In the genomic region with DNA sequence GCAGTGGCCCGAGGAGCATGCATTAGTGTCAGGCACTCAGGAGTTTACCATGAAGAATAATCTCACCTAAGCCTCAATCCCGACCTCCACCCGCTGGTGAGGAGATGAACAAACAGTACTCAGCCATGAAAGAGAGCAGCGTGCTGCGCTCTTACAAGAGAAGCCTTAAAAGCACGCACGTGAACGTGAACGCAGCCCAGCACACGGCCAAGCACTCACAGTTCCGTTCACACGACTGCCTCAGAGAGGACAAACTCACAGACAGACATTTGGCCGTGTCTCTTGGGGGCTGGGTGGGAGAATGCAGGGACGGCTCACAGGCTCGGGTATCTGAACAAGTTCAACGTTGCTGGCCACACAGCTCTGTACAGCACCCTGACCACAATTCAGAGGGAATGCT, we compare ENCODE assay signal across 13 mouse cellular contexts. TPM values are rescaled to one million over a fixed set of nuclear protein-coding genes. Genes with fewer than 3 reads are reported as not detected.
DNase-seq lines count a peak whose midpoint lies in the region; ATAC-seq and TF ChIP-seq lines count a peak whose summit lies in the region.
"Had no signal": no experiment of that assay in that cellular context is flagged by ENCODE, and none has a peak within 500 bp of the region (broad histone marks: within the 10 kb centered on the region; RNA-seq: fewer than 3 reads in every experiment).

No protein-coding gene starts in this region.

- no peak for TF ChIP-seq EP300 in liver, postnatal 0 days (IDR thresholded peaks at IDR 0.05; ENCODE audit: low read depth)

- H3K36me3 ChIP-seq in kidney, embryonic 14.5 days (ENCODE audit: control insufficient read depth, insufficient read depth, low read length), result peaks cover 5% of the 10 kb centered on the region; the same call in 1 of the 2 replicates
- H3K36me3 ChIP-seq in embryonic facial prominence, embryonic 14.5 days (ENCODE audit: control insufficient read depth, insufficient read depth, low read length), result 0 out of 2 replicates have a peak, but pooled peaks cover 9% of the 10 kb centered on the region
- peaks cover 2% of the 10 kb centered on the region; the same call in 1 of the 2 replicates for H3K36me3 ChIP-seq in hindbrain, embryonic 12.5 days
- H3K36me3 ChIP-seq in midbrain, embryonic 14.5 days (ENCODE audit: control insufficient read depth, insufficient read depth, low read length), result no peaks in the 10 kb centered on the region
- H3K36me3 ChIP-seq in liver, postnatal 0 days (replicated peaks; ENCODE audit: insufficient read depth, low read length), result no peaks in the 10 kb centered on the region
- H3K36me3 ChIP-seq: lung, embryonic 15.5 days had no signal

- peaks cover 46% of the 10 kb centered on the region for H3K4me1 ChIP-seq in kidney, embryonic 14.5 days (ENCODE audit: control insufficient read depth, insufficient read depth, low read length)
- peaks cover 43% of the 10 kb centered on the region for H3K4me1 ChIP-seq in embryonic facial prominence, embryonic 14.5 days (ENCODE audit: control insufficient read depth, insufficient read depth, low read length)
- H3K4me1 ChIP-seq in hindbrain, embryonic 12.5 days, result peaks cover 63% of the 10 kb centered on the region
- peaks cover 73% of the 10 kb centered on the region for H3K4me1 ChIP-seq in midbrain, embryonic 14.5 days (ENCODE audit: control insufficient read depth, insufficient read depth, low read length)
- peaks cover 29% of the 10 kb centered on the region for H3K4me1 ChIP-seq in liver, postnatal 0 days (ENCODE audit: insufficient read depth)

- ATAC-seq in kidney, embryonic 14.5 days (ENCODE audit: low FRiP score, low TSS enrichment), result no peak
- ATAC-seq in embryonic facial prominence, embryonic 14.5 days (ENCODE audit: low read depth), result no peak
- no peak for ATAC-seq in hindbrain, embryonic 12.5 days (ENCODE audit: low FRiP score)
- ATAC-seq in midbrain, embryonic 14.5 days (ENCODE audit: low FRiP score, low TSS enrichment), result no peak
- no peak for ATAC-seq in liver, postnatal 0 days

- H3K4me3 ChIP-seq in kidney, embryonic 14.5 days (ENCODE audit: low read length), result no peak overlapping the region
- no peak overlapping the region for H3K4me3 ChIP-seq in embryonic facial prominence, embryonic 14.5 days (ENCODE audit: low read depth, low read length)
- peak overlapping the region; percentile 5; the same call in 1 of the 2 replicates for H3K4me3 ChIP-seq in hindbrain, embryonic 12.5 days
- peak overlapping the region; percentile 86 for H3K4me3 ChIP-seq in midbrain, embryonic 14.5 days (replicated peaks; ENCODE audit: low read depth, low read length)
- H3K4me3 ChIP-seq in liver, postnatal 0 days (ENCODE audit: low read depth, low read length), result no peak overlapping the region
- H3K4me3 ChIP-seq: lung, embryonic 15.5 days had no signal

- H3K27me3 ChIP-seq in kidney, embryonic 14.5 days (ENCODE audit: control insufficient read depth, insufficient read depth, low read length), result no peaks in the 10 kb centered on the region
- no peaks in the 10 kb centered on the region for H3K27me3 ChIP-seq in embryonic facial prominence, embryonic 14.5 days (replicated peaks; ENCODE audit: control insufficient read depth, insufficient read depth, low read length)
- H3K27me3 ChIP-seq in hindbrain, embryonic 12.5 days, result no peaks in the 10 kb centered on the region
- no peaks in the 10 kb centered on the region for H3K27me3 ChIP-seq in midbrain, embryonic 14.5 days (ENCODE audit: control insufficient read depth, insufficient read depth, low read length)
- H3K27me3 ChIP-seq in liver, postnatal 0 days (ENCODE audit: insufficient read depth, low read length), result peaks cover 22% of the 10 kb centered on the region
- H3K27me3 ChIP-seq: lung, embryonic 15.5 days had no signal

- no peak overlapping the region; the same call in 1 of the 2 replicates for H3K4me2 ChIP-seq in kidney, embryonic 14.5 days (replicated peaks; ENCODE audit: low read depth, low read length)
- no peak overlapping the region for H3K4me2 ChIP-seq in embryonic facial prominence, embryonic 14.5 days (ENCODE audit: low read depth, low read length)
- peak overlapping the region; percentile 99 for H3K4me2 ChIP-seq in hindbrain, embryonic 12.5 days (replicated peaks)
- peak overlapping the region; percentile 99 for H3K4me2 ChIP-seq in midbrain, embryonic 14.5 days (ENCODE audit: low read length)
- no peak overlapping the region for H3K4me2 ChIP-seq in liver, postnatal 0 days (ENCODE audit: low read depth, low read length)
- H3K4me2 ChIP-seq: lung, embryonic 15.5 days had no signal

- no peaks in the 10 kb centered on the region for H3K9me3 ChIP-seq in kidney, embryonic 14.5 days (ENCODE audit: control insufficient read depth, low read length)
- H3K9me3 ChIP-seq in embryonic facial prominence, embryonic 14.5 days (ENCODE audit: control insufficient read depth, low read length), result no peaks in the 10 kb centered on the region
- no peaks in the 10 kb centered on the region for H3K9me3 ChIP-seq in hindbrain, embryonic 12.5 days (replicated peaks)
- no peaks in the 10 kb centered on the region for H3K9me3 ChIP-seq in midbrain, embryonic 14.5 days (ENCODE audit: control insufficient read depth, low read length)
- H3K9me3 ChIP-seq in liver, postnatal 0 days (ENCODE audit: low read length), result no peaks in the 10 kb centered on the region
- H3K9me3 ChIP-seq: lung, embryonic 15.5 days had no signal

- H3K9ac ChIP-seq in kidney, embryonic 14.5 days (ENCODE audit: low read depth, low read length), result peak overlapping the region; percentile 18; the same call in 1 of the 2 replicates
- H3K9ac ChIP-seq in embryonic facial prominence, embryonic 14.5 days (ENCODE audit: low read depth, low read length), result 0 out of 2 replicates have a peak overlapping the region, but pooled peaks have one; percentile 25
- no peak overlapping the region; the same call in 1 of the 2 replicates for H3K9ac ChIP-seq in hindbrain, embryonic 12.5 days
- H3K9ac ChIP-seq in midbrain, embryonic 14.5 days (replicated peaks; ENCODE audit: low read length), result peak overlapping the region; percentile 20; the same call in 1 of the 2 replicates
- H3K9ac ChIP-seq in liver, postnatal 0 days (replicated peaks), result no peak overlapping the region
- H3K9ac ChIP-seq: lung, embryonic 15.5 days had no signal

- 57% methylated on average over 16 of the region's 16 CpGs for WGBS in kidney, embryonic 14.5 days
- WGBS in embryonic facial prominence, embryonic 14.5 days, result 71% methylated on average over 16 of the region's 16 CpGs
- 75% methylated on average over 16 of the region's 16 CpGs for WGBS in hindbrain, embryonic 12.5 days
- 54% methylated on average over 16 of the region's 16 CpGs for WGBS in midbrain, embryonic 14.5 days
- WGBS in liver, postnatal 0 days (ENCODE audit: insufficient replicate concordance), result 59% methylated on average over 16 of the region's 16 CpGs

- no peak for DNase-seq in kidney, adult 9 months
- DNase-seq in embryonic facial prominence, embryonic 14.5 days (ENCODE audit: low spot score), result no peak
- no peak for DNase-seq in midbrain, embryonic 14.5 days
- no peak for DNase-seq in urinary bladder, adult 18-20 months (ENCODE audit: low spot score in 2 of 2)
- no peak for DNase-seq in frontal cortex, postnatal 10 days (ENCODE audit: low spot score in 2 of 2)
- DNase-seq in liver, postnatal 0 days, result no peak
- DNase-seq: embryo, embryonic 11 days; gastrocnemius, postnatal 10 days; heart, postnatal 14 days; thymus, postnatal 25 days had no signal

- TF ChIP-seq CTCF in liver, postnatal 0 days (IDR thresholded peaks at IDR 0.05; ENCODE audit: low read depth), result no peak

- no peak overlapping the region for H3K27ac ChIP-seq in kidney, embryonic 14.5 days (ENCODE audit: low read depth, low read length)
- H3K27ac ChIP-seq in embryonic facial prominence, embryonic 14.5 days (replicated peaks; ENCODE audit: low read depth, low read length), result no peak overlapping the region
- 0 out of 2 replicates have a peak overlapping the region, but pooled peaks have one; percentile 4 for H3K27ac ChIP-seq in hindbrain, embryonic 12.5 days
- no peak overlapping the region for H3K27ac ChIP-seq in midbrain, embryonic 14.5 days (replicated peaks; ENCODE audit: low read depth, low read length)
- no peak overlapping the region for H3K27ac ChIP-seq in liver, postnatal 0 days (ENCODE audit: low read depth)
- H3K27ac ChIP-seq: lung, embryonic 15.5 days had no signal

RNA-seq across cellular contexts. Expression of gene Zcchc14, which starts 4.2 kb away (rescaled TPM):
- polyA plus RNA-seq in kidney, embryonic 14.5 days (2014; fragmentation: Nextera tagmentation; extraction: Ambion mirVana), result 19.3 and 26.9 TPM in 2 replicates
- 21.3 and 23.0 TPM in 2 replicates for polyA plus RNA-seq in embryonic facial prominence, embryonic 14.5 days (2014; fragmentation: Nextera tagmentation; extraction: Ambion mirVana)
- 26.5 and 27.6 TPM in 2 replicates for polyA plus RNA-seq in hindbrain, embryonic 12.5 days (2016; fragmentation: Nextera tagmentation; extraction: Ambion mirVana)
- 39.0 and 43.4 TPM in 2 replicates for polyA plus RNA-seq in midbrain, embryonic 14.5 days (2014; fragmentation: Nextera tagmentation; extraction: Ambion mirVana)
- polyA plus RNA-seq in liver, postnatal 0 days (2015; fragmentation: Nextera tagmentation; extraction: Ambion mirVana), result 1.9 and 2.3 TPM in 2 replicates

RNA-seq across cellular contexts. Expression of gene Map1lc3b, which starts 58.3 kb away (rescaled TPM):
- polyA plus RNA-seq in kidney, embryonic 14.5 days (2014; fragmentation: Nextera tagmentation; extraction: Ambion mirVana), result 204 and 205 TPM in 2 replicates
- 224 and 237 TPM in 2 replicates for polyA plus RNA-seq in embryonic facial prominence, embryonic 14.5 days (2014; fragmentation: Nextera tagmentation; extraction: Ambion mirVana)
- 292 and 300 TPM in 2 replicates for polyA plus RNA-seq in hindbrain, embryonic 12.5 days (2016; fragmentation: Nextera tagmentation; extraction: Ambion mirVana)
- 440 and 461 TPM in 2 replicates for polyA plus RNA-seq in midbrain, embryonic 14.5 days (2014; fragmentation: Nextera tagmentation; extraction: Ambion mirVana)
- 205 and 222 TPM in 2 replicates for polyA plus RNA-seq in liver, postnatal 0 days (2015; fragmentation: Nextera tagmentation; extraction: Ambion mirVana)

Comparison
In these comparisons a context has a peak if more than half of its experiments do, and no peak if none do; other contexts are left out.
1. H3K4me2 ChIP-seq: peak in hindbrain, embryonic 12.5 days (single experiment) and midbrain, embryonic 14.5 days (single experiment); none in kidney, embryonic 14.5 days (single experiment), embryonic facial prominence, embryonic 14.5 days (single experiment) and liver, postnatal 0 days (single experiment).
2. H3K4me3 ChIP-seq: peak in hindbrain, embryonic 12.5 days (single experiment) and midbrain, embryonic 14.5 days (single experiment); none in kidney, embryonic 14.5 days (single experiment), embryonic facial prominence, embryonic 14.5 days (single experiment) and liver, postnatal 0 days (single experiment).
3. H3K9ac ChIP-seq: peak in kidney, embryonic 14.5 days (single experiment), embryonic facial prominence, embryonic 14.5 days (single experiment) and midbrain, embryonic 14.5 days (single experiment); none in hindbrain, embryonic 12.5 days (single experiment) and liver, postnatal 0 days (single experiment).